Mouse (Mus musculus) forebrain, embryonic 12.5 days (tissue): ENCODE measurements around the gene Klk5. TPM values are rescaled to one million over a fixed set of nuclear protein-coding genes. Genes with fewer than 3 reads are reported as not detected.

Source experiments
- ATAC-seq: fragments of 200-750 bp; cut with Nextera tagmentation; 2 replicates; pipeline ENCODE4 v1.8.0; 2017; ENCODE audit warnings: moderate TSS enrichment; ENCODE audit not compliant: low FRiP score
- H3K27ac ChIP-seq: fragments of 300-500 bp; sonication (generic); 2 replicates; pipeline ENCODE4 v1.5.1; 2016; ENCODE audit warnings: mild to moderate bottlenecking
- H3K27me3 ChIP-seq: fragments of 300-500 bp; sonication (generic); 2 replicates; pipeline ENCODE4 v1.6.1; 2016; ENCODE audit warnings: mild to moderate bottlenecking
- H3K36me3 ChIP-seq: fragments of 300-500 bp; sonication (generic); replicated peaks from 2 replicates; pipeline ENCODE4 v1.6.1; 2016; ENCODE audit warnings: mild to moderate bottlenecking
- H3K4me1 ChIP-seq: fragments of 300-500 bp; sonication (generic); 2 replicates; pipeline ENCODE4 v1.6.1; 2016
- H3K4me2 ChIP-seq: fragments of 300-500 bp; sonication (generic); 2 replicates; pipeline ENCODE4 v1.6.1; 2016; ENCODE audit warnings: mild to moderate bottlenecking, moderate library complexity
- H3K4me3 ChIP-seq: fragments of 300-500 bp; sonication (generic); replicated peaks from 2 replicates; pipeline ENCODE4 v1.5.1; 2016; ENCODE audit warnings: mild to moderate bottlenecking
- H3K9ac ChIP-seq: fragments of 300-500 bp; sonication (generic); 2 replicates; pipeline ENCODE4 v1.6.1; 2016; ENCODE audit warnings: mild to moderate bottlenecking
- H3K9me3 ChIP-seq: fragments of 300-500 bp; sonication (generic); 2 replicates; pipeline ENCODE4 v1.6.1; 2016
- WGBS: fragments of 180-500 bp; shearing (Covaris S2); methylation state at CpG from one replicate; pipeline ENCODE4 v1.1.7; 2016; 5-methylcytosine and 5-hydroxymethylcytosine counted together
- polyA plus RNA-seq: library from polyadenylated mRNA; unstranded; fragments of >200 nt; fragmentation: Nextera tagmentation; extraction: Ambion mirVana; gene quantifications from 2 replicates; pipeline ENCODE4 v1.2.1, GENCODE M21; 2016

Gene Klk5
- polyA plus RNA-seq, 1 experiment from 2014 or later = 0.41 TPM

DNA sequence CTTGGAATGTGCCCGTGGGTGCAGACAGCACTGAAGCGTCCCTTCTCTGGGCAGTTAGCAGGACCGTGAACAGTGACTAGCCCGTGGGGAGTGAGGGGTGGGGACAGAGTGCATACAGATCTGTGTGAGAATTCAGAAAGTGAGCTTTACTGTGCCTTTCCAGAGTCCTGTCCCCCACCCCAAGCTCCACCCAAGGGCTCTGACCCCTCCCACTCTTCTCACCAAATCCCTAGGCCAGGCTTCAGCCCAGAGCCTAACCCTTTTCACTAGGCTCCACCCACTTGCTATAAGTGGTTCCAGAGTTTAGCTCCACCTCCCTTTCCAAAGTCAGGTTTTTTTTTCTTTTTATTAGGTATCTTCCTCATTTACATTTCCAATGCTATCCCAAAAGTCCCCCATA is 2.0 kb downstream of the Klk5 start:
- H3K27me3 ChIP-seq = no peaks in the 10 kb centered on the region
- no peak overlapping the region for H3K27ac ChIP-seq
- no peak overlapping the region for H3K9ac ChIP-seq
- 88% methylated on average over 4 of the region's 4 CpGs for WGBS
- H3K4me3 ChIP-seq = no peak overlapping the region
- no peaks in the 10 kb centered on the region for H3K4me1 ChIP-seq
- no peaks in the 10 kb centered on the region for H3K36me3 ChIP-seq
- H3K9me3 ChIP-seq = no peaks in the 10 kb centered on the region
- no peak overlapping the region for H3K4me2 ChIP-seq
- ATAC-seq = no peak

DNA sequence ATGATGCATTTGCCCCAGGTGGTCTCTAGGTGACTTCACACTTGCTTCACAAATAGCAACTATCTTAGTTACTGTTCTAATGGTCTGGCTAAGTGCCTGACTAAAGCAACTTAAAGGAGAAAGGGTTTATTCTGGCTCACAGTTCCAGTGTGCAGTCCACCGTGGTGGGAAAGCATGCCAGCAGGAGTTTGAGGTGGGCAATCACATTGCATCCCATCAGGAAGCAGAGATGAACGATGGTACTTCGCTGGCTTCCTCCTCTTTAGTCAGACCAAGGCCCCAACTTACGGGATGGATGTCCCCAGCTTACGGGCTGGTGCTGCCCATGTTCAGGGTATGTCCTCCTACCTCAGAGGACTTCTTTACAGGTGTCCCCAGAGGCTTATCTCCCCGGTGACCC is 9.8 kb downstream of the Klk5 start:
- Histone ChIP-seq H3K27ac (no peak overlapping the region), H3K9me3 (peaks cover 5% of the 10 kb centered on the region; the same call in 1 of the 2 replicates), H3K4me2 (no peak overlapping the region), H3K27me3 (no peaks in the 10 kb centered on the region), H3K4me3 (no peak overlapping the region), H3K36me3 (no peaks in the 10 kb centered on the region), H3K9ac (no peak overlapping the region), H3K4me1 (no peaks in the 10 kb centered on the region)
- no peak for ATAC-seq
- 92% methylated on average over 6 of the region's 6 CpGs for WGBS

DNA sequence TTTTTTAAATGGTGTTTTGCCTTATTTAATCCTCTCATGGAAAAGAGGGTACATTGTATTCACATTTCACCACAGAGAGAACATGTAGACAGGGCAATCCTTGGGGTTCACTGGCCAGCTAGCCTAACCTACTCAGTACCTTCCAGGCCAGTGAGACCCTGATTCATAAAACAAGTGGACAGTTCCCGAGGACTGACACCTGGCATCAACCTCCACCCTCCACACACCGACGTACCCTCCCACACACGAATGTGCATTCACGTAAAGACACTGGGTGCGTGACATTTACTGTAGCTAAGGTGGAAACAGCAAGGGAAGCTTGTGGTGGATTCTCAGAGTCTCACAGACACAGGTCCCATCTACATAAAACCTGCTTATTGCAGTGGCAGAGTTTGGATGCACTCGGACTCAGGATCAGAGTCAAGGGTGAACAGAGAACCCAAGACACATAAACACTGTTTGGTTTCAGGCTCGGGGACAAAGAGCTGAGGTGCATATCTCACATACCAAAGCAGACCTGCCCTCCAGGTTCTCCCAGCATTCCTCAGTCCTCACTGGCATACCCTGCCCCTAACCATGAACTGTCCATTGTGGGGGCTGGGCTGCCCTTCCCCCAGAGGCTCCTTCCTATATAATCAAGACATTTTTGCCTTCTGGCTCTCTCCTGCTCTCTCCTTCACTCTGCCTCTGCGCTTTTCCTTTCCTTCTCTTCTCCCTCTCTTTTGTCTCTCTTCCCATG is 13.0 kb downstream of the Klk5 start:
- no peak for ATAC-seq
- H3K4me1 ChIP-seq = no peaks in the 10 kb centered on the region
- H3K36me3 ChIP-seq = no peaks in the 10 kb centered on the region
- no peak overlapping the region for H3K4me2 ChIP-seq
- H3K4me3 ChIP-seq = no peak overlapping the region
- H3K9ac ChIP-seq = no peak overlapping the region
- peaks cover 5% of the 10 kb centered on the region; the same call in 1 of the 2 replicates for H3K9me3 ChIP-seq
- WGBS = 85% methylated on average over 9 of the region's 9 CpGs
- no peaks in the 10 kb centered on the region for H3K27me3 ChIP-seq
- H3K27ac ChIP-seq = no peak overlapping the region

DNA sequence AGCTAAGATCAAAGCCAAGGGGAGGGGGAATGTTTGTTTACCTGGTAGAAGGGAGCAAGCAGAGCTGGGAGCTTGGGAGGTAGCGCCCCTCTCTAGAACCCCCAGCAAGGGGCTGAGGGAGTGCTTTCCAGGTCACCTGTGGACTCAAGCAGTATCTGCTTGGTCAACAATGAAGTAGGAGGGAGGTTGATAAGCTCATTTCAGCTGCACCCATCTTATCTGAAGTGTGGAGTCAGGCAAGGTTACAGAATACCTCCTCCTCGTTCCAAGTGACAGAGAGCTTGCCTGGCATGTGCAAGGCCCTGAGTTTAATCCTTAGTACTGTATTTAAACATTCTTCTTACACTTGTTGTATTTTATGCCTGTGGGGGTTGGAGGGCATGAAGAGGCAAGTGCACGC is 13.9 kb downstream of the Klk5 start:
- 77% methylated on average over 3 of the region's 3 CpGs for WGBS
- Histone ChIP-seq H3K27me3 (no peaks in the 10 kb centered on the region), H3K36me3 (no peaks in the 10 kb centered on the region), H3K27ac (no peak overlapping the region), H3K4me1 (no peaks in the 10 kb centered on the region), H3K9ac (no peak overlapping the region), H3K9me3 (peaks cover 5% of the 10 kb centered on the region; the same call in 1 of the 2 replicates), H3K4me2 (no peak overlapping the region), H3K4me3 (no peak overlapping the region)
- ATAC-seq = no peak

DNA sequence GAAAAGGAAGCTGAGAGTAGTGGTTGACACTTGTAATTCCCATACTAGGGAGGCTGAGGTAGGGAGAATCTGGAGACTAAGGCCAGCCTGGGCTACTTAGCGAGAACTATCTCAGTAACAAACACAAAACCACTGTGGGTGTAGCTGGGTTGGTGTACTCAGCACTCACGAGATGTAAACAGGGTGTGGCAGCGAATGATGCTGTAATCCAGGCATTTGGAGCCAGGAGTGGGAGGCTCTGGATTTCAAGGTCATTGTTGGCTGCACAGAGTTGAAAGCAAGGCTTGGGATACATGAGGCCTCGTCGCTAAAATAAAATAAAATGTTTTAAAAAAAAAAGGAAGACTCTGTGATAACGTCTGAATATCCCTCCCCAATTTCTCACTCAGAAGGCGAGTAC is 14.5 kb downstream of the Klk5 start:
- Histone ChIP-seq H3K27ac (no peak overlapping the region), H3K4me3 (no peak overlapping the region), H3K36me3 (no peaks in the 10 kb centered on the region), H3K4me1 (no peaks in the 10 kb centered on the region), H3K27me3 (no peaks in the 10 kb centered on the region), H3K9me3 (peaks cover 4% of the 10 kb centered on the region; the same call in 1 of the 2 replicates), H3K4me2 (no peak overlapping the region), H3K9ac (no peak overlapping the region)
- ATAC-seq = no peak
- WGBS = 81% methylated on average over 7 of the region's 7 CpGs

DNA sequence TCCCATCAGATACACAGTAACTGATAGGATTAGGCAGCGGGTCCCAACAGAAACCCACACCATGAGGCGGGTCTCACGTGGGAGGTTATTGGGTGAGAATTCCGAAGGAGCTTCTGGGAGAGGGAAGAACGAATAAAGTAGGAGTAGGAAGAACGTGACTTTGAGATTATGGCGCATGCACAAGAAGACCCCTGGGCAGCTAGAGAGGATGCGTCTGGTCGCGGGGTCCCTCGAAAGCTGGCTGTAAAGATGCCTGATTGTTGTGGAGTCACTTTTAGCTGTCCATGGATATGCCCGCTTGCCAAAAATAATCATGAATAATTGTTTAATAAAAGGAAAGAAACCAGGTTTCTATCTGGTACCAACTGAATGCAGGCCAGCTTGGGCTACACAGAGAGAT is 15.7 kb downstream of the Klk5 start:
- H3K4me3 ChIP-seq = no peak overlapping the region
- no peaks in the 10 kb centered on the region for H3K4me1 ChIP-seq
- ATAC-seq = no peak
- H3K36me3 ChIP-seq = no peaks in the 10 kb centered on the region
- no peak overlapping the region for H3K27ac ChIP-seq
- H3K27me3 ChIP-seq = no peaks in the 10 kb centered on the region
- no peak overlapping the region for H3K4me2 ChIP-seq
- H3K9ac ChIP-seq = no peak overlapping the region
- WGBS = 92% methylated on average over 12 of the region's 12 CpGs
- no peaks in the 10 kb centered on the region for H3K9me3 ChIP-seq

DNA sequence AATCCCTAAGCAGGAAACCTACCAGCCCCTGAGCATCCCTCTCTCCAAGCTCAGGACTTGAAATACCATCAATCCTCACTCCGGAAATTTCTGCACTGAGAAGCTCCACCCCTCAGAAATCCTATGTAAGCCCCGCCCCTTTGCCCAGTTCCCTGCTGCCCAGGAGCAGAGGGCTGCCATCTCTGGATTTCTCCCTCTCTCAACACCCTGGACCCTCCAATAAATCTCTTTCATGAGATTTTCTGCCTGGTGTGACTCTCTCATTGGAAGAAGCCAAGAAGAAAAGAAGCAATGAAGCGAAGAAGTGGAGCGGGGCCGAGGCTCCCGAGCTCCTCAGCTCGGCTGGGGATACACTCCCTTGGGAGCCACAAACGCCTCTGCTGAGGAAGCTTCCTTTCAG is 18.6 kb downstream of the Klk5 start:
- 41% methylated on average over 8 of the region's 8 CpGs for WGBS
- H3K4me1 ChIP-seq = no peaks in the 10 kb centered on the region
- H3K4me3 ChIP-seq = no peak overlapping the region
- H3K27me3 ChIP-seq = no peaks in the 10 kb centered on the region
- H3K36me3 ChIP-seq = no peaks in the 10 kb centered on the region
- no peak for ATAC-seq
- no peak overlapping the region for H3K9ac ChIP-seq
- no peak overlapping the region for H3K4me2 ChIP-seq
- no peak overlapping the region for H3K27ac ChIP-seq
- no peaks in the 10 kb centered on the region for H3K9me3 ChIP-seq

DNA sequence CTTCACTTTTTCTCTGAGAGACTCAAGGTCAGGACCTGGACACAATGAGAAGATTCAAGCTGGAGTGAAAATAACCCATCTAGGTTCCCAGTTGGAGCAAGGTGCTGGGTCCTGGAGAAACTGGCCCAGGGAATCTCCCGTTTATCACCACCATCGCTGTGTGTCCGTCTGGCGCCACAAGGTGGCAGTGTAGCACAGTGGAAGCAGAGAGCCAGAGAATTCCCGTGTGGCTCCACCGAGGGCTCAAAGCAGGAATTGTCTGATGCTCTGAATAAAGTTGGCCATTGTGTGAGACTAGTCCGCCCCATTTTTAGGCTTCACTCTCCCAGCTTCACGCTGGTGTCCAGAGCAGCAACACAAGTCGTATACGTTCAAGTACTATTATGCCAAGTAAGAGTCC is 31.5 kb downstream of the Klk5 start:
- Histone ChIP-seq H3K4me3 (no peak overlapping the region), H3K9me3 (no peaks in the 10 kb centered on the region), H3K36me3 (no peaks in the 10 kb centered on the region), H3K27me3 (no peaks in the 10 kb centered on the region), H3K4me2 (no peak overlapping the region), H3K4me1 (no peaks in the 10 kb centered on the region), H3K9ac (no peak overlapping the region), H3K27ac (no peak overlapping the region)
- ATAC-seq = no peak
- WGBS = 3% methylated on average over 10 of the region's 10 CpGs

DNA sequence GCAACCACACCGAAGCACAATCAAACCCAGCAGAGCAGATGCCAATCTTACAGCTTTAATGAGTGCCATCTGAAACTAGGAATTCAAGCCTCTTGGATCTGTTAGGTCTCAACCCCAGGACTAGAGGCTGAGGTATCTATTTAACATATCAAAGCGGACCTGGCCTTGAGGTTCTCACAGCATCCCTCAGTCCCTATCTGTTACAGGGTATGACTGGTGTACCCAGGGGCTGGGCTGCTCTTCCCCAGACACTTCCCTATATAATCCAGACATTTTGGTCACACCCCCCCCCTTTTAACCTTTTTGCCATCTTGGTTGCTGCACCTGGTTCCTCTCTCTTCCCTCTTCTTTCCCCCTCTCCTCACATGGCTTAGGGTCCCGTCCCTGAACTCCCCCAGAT is 31.9 kb downstream of the Klk5 start:
- 70% methylated on average over 3 of the region's 3 CpGs for WGBS
- no peaks in the 10 kb centered on the region for H3K27me3 ChIP-seq
- H3K36me3 ChIP-seq = no peaks in the 10 kb centered on the region
- H3K9me3 ChIP-seq = no peaks in the 10 kb centered on the region
- no peaks in the 10 kb centered on the region for H3K4me1 ChIP-seq
- no peak overlapping the region for H3K27ac ChIP-seq
- no peak overlapping the region for H3K9ac ChIP-seq
- H3K4me2 ChIP-seq = no peak overlapping the region
- ATAC-seq = no peak
- H3K4me3 ChIP-seq = no peak overlapping the region

DNA sequence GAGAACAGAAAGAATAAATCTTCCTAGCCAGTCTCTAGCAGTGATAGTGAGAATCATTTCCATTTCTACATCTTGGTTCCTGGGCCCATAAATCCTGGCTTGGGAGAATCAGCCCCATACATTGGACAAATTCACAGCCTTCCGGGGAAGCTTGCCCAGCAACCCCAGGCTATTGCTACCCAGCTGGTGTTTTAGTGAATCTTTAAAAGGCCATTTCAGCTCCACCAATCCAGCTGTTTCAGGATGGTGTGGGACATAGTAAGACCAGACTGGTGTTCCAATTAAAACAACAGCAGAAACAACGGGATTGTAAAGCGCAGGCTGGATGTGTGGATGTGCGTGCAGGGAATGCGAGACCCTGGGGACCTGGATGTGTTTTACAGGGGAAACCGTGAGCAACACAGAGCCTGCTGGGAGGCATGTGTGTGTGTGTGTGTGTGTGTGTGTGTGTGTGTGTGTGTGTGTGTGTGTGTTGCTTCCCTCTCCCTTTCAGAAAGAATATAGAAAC is 33.2 kb downstream of the Klk5 start:
- ATAC-seq = no peak
- WGBS = 78% methylated on average over 6 of the region's 6 CpGs
- Histone ChIP-seq H3K27me3 (no peaks in the 10 kb centered on the region), H3K9me3 (no peaks in the 10 kb centered on the region), H3K4me3 (no peak overlapping the region), H3K9ac (no peak overlapping the region), H3K36me3 (no peaks in the 10 kb centered on the region), H3K4me1 (no peaks in the 10 kb centered on the region), H3K27ac (no peak overlapping the region), H3K4me2 (no peak overlapping the region)

DNA sequence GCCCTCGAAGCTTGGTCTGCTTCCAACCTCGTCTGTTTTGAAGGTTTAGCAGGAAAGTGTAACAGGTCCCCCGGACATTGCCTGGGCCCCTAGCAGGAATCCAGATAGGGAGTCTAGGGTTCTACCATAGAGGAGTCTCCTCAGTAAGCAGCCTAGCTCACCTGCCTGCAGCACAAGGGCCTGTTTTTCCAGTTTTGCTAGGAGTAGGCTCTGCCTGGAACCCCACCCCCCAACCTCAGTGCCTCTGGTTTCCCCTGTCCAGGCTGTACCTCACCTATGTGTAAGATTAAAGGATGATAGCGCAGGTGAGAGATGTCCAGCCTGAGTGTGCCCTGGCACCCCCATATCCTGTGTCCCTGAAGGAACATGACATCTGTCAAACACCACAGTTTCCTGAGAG is 34.7 kb downstream of the Klk5 start:
- ATAC-seq = no peak
- Histone ChIP-seq H3K27me3 (0 out of 2 replicates have a peak, but pooled peaks cover 2% of the 10 kb centered on the region), H3K27ac (no peak overlapping the region), H3K36me3 (no peaks in the 10 kb centered on the region), H3K9me3 (no peaks in the 10 kb centered on the region), H3K4me1 (0 out of 2 replicates have a peak, but pooled peaks cover 3% of the 10 kb centered on the region), H3K4me3 (no peak overlapping the region), H3K9ac (no peak overlapping the region), H3K4me2 (no peak overlapping the region)
- 79% methylated on average over 4 of the region's 4 CpGs for WGBS

DNA sequence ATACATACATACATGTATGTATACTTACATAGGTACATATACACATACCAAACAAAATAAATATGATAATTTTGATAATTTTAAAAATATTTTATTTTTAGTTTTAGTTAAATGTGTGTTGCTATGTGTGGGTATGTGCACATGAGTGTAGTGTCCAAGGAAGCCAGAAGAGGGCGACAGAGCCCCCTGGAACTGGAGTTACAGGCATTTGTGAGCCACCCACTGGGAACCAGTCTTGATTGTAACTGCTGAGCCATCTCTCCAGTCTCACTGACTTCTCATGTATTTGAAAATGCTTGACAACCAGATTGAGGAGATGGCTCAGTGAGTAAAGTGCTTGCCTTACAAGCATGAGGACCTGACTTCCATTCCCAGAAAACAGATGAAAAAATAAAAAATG is 36.5 kb downstream of the Klk5 start:
- no peak overlapping the region for H3K4me2 ChIP-seq
- ATAC-seq = no peak
- H3K27ac ChIP-seq = no peak overlapping the region
- H3K4me1 ChIP-seq = 0 out of 2 replicates have a peak, but pooled peaks cover 3% of the 10 kb centered on the region
- peaks cover 6% of the 10 kb centered on the region; the same call in 1 of the 2 replicates for H3K27me3 ChIP-seq
- H3K4me3 ChIP-seq = no peak overlapping the region
- no peaks in the 10 kb centered on the region for H3K9me3 ChIP-seq
- no peaks in the 10 kb centered on the region for H3K36me3 ChIP-seq
- no peak overlapping the region for H3K9ac ChIP-seq
- WGBS = 50% methylated on average over 1 of the region's 1 CpGs

DNA sequence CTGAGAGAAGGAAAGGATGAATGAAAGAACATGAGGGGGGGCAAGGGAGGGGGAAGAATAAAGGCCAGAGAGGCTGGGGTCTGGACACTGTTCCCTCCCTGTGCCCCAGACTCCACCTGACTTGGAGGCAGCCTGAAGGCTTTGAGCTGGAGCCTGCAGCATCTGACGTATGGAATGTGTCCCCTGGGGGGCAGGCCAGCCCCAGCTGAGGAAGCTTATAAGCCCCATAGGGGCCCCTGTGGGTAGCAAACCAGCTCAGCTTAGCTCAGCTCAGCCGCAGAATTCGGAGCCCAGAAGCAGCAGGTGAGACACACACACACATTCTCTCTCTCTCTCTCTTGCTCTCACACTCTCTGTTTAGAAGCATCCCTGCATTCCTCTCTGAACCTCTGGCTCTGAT is 39.1 kb downstream of the Klk5 start, which contains the start of gene Klk4:
Gene Klk4 (plus strand): TSS at position 249 of the 400 bp plus-strand sequence.
- Histone ChIP-seq H3K27me3 (peaks cover 6% of the 10 kb centered on the region; the same call in 1 of the 2 replicates), H3K4me2 (no peak within 1 kb of the TSS), H3K9ac (no peak within 1 kb of the TSS), H3K4me1 (0 out of 2 replicates have a peak, but pooled peaks cover 3% of the 10 kb centered on the region), H3K27ac (no peak within 1 kb of the TSS), H3K9me3 (no peaks in the 10 kb centered on the region), H3K4me3 (no peak within 1 kb of the TSS), H3K36me3 (no peaks in the 10 kb centered on the region)
- 4% methylated on average over 3 of the region's 3 CpGs for WGBS
- ATAC-seq = no peak
